Mouse (Mus musculus): ENCODE data around the gene Trio.

DNA sequence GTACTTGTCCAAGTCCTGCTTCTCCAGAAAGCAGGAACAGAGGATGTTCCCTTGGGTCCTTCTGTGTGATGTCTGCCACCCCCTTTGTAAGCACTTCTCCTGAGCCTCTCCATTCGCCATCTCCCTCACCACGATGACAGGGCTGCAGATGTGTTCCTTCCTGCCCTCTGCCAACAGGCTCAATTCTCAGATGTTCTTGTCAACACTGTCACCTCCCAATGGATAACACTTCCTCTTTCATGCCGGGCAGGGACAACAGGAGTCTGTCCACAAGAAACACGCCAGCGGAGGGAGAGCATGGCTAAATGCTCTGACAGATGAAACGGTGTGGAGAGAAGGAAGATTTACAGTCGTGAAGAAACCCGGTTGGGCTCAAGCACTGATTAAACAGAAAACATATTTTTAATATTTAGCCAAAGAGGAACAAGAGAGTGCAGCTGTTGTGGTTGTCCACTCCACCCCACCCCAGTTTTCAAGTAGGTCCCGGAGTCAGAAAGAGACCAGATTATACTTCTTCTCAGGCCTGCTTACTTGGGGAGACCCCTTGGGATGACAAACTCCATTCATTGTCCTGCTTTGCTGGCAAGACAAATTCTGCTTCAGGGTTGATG, 337.5 kb downstream of the Trio start:
- TF ChIP-seq POLR2A (IDR thresholded peaks at IDR 0.05; ENCODE audit: extremely low read depth, insufficient read depth, low read length) (no peak), CTCF (IDR thresholded peaks at IDR 0.05; ENCODE audit: extremely low read depth, insufficient read depth, low read length) (no peak)
